In the genomic region with DNA sequence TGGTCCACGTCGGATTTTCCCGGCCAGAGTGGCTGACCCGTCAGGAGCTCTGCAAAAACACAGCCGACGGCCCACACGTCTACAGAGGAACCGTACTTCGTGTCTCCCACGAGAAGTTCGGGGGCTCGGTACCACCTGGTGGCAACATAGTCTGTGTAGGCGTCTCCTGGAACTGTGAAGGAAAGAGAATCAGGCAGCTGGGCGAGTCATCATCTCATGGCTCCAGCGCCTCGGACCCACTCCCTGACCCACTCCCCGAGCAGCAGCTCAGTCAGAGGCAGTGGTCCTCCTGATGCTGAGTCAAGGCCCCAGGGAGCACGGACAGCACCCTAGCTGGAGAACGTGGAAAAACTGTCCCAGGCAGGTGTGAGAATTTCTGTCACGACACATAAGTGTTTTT, we compare ENCODE assay signal across 17 mouse cellular contexts.
"Had no signal": no experiment of that assay in that cellular context is flagged by ENCODE, and none has a peak within 500 bp of the region (broad histone marks: within the 10 kb centered on the region; RNA-seq: fewer than 3 reads in every experiment).

No protein-coding gene starts in this region.

- ATAC-seq: lung, postnatal 0 days; midbrain, embryonic 13.5 days; midbrain, embryonic 15.5 days had no signal

- H3K4me2 ChIP-seq: lung, embryonic 15.5 days; midbrain, embryonic 11.5 days; midbrain, embryonic 13.5 days; midbrain, embryonic 15.5 days; neural tube, embryonic 12.5 days; stomach, embryonic 15.5 days had no signal

- H3K36me3 ChIP-seq: lung, embryonic 15.5 days; midbrain, embryonic 13.5 days; midbrain, embryonic 15.5 days; neural tube, embryonic 12.5 days; stomach, embryonic 15.5 days had no signal

- H3K27ac ChIP-seq: lung, embryonic 15.5 days; macrophage; midbrain, embryonic 13.5 days; midbrain, embryonic 15.5 days; neural tube, embryonic 12.5 days; stomach, embryonic 15.5 days; stomach, postnatal 0 days had no signal

- H3K4me1 ChIP-seq: lung, embryonic 15.5 days; midbrain, embryonic 13.5 days; midbrain, embryonic 15.5 days; neural tube, embryonic 12.5 days; stomach, embryonic 15.5 days had no signal

- H3K9me3 ChIP-seq: lung, embryonic 15.5 days; megakaryocyte, embryonic 14.5 days; midbrain, embryonic 13.5 days; midbrain, embryonic 15.5 days; neural tube, embryonic 12.5 days; stomach, embryonic 15.5 days had no signal

- H3K9ac ChIP-seq: lung, embryonic 15.5 days; midbrain, embryonic 13.5 days; midbrain, embryonic 15.5 days; neural tube, embryonic 12.5 days; stomach, embryonic 15.5 days had no signal

- H3K4me3 ChIP-seq: lung, embryonic 15.5 days; megakaryocyte, embryonic 14.5 days; midbrain, embryonic 13.5 days; midbrain, embryonic 15.5 days; neural tube, embryonic 12.5 days; stomach, embryonic 15.5 days had no signal

- DNase-seq: lung, adult 2 months; lung, postnatal 14 days; lung, postnatal 36 days; right cerebral cortex, postnatal 14 days; thymus, adult 2 months; thymus, postnatal 25 days; thymus, postnatal 4 days had no signal

- H3K27me3 ChIP-seq: lung, embryonic 15.5 days; midbrain, embryonic 13.5 days; midbrain, embryonic 15.5 days; neural tube, embryonic 12.5 days; stomach, embryonic 15.5 days had no signal
